Mouse (Mus musculus) CH12.LX (cell line): ENCODE data around the gene Luc7l3. TPM values are rescaled to one million over a fixed set of nuclear protein-coding genes. Genes with fewer than 3 reads are reported as not detected.

Experiments used
- DNase-seq: peaks from one replicate; pipeline ENCODE4 v3.0.0-alpha.2; 2013; ENCODE audit errors: extremely low read depth
- H3K27ac ChIP-seq: 2 replicates; pipeline ENCODE4 v1.5.1; 2012; ENCODE audit warnings: low read depth, mild to moderate bottlenecking, control low read depth, moderate library complexity; ENCODE audit not compliant: insufficient read depth
- H3K27me3 ChIP-seq: replicated peaks from 2 replicates; pipeline ENCODE3; 2012; ENCODE audit warnings: inconsistent platforms
- H3K36me3 ChIP-seq, 2 experiments: replicated peaks in 1 of 2; 2 replicates each; pipeline versions ENCODE3 to v1.6.1; 2012; ENCODE audit warnings: inconsistent platforms in 1 of 2, low read length in 1 of 2, mild to moderate bottlenecking in 1 of 2, mixed read lengths in 1 of 2, moderate library complexity in 1 of 2; ENCODE audit not compliant: control insufficient read depth in 1 of 2, insufficient read depth in 1 of 2
- H3K4me1 ChIP-seq, 2 experiments: 2 replicates each; pipeline ENCODE4 v1.6.1; 2012; ENCODE audit warnings: inconsistent platforms in 1 of 2, moderate library complexity in 1 of 2; ENCODE audit not compliant: insufficient read depth in 2 of 2, control insufficient read depth in 1 of 2
- H3K4me2 ChIP-seq: 2 replicates; pipeline ENCODE4 v1.6.1; 2012; ENCODE audit warnings: low read depth, mild to moderate bottlenecking, control low read depth; ENCODE audit not compliant: poor library complexity, insufficient read depth, severe bottlenecking
- H3K4me3 ChIP-seq, 3 experiments: fragments of 150-350 bp in 1 of 3; sonication (generic) in 1 of 3; replicated peaks in 1 of 3; 2 replicates each; pipeline versions ENCODE3 to v1.5.1; 2011 to 2012; ENCODE audit warnings: low read depth in 2 of 3, low read length in 2 of 3, mild to moderate bottlenecking in 2 of 3, moderate library complexity in 2 of 3, control low read depth in 1 of 3, improper control_type of control experiment in 1 of 3, inconsistent platforms in 1 of 3, mixed read lengths in 1 of 3; ENCODE audit not compliant: poor library complexity in 1 of 3
- H3K79me2 ChIP-seq: replicated peaks from 2 replicates; pipeline ENCODE4 v1.6.1; 2012; ENCODE audit warnings: mild to moderate bottlenecking, moderate library complexity; ENCODE audit not compliant: control insufficient read depth, poor library complexity, insufficient read depth, severe bottlenecking; ENCODE audit errors: extremely low read depth
- H3K9ac ChIP-seq: 2 replicates; pipeline ENCODE4 v1.6.1; 2012; ENCODE audit warnings: low read depth, mild to moderate bottlenecking, control low read depth, moderate library complexity; ENCODE audit not compliant: insufficient read depth
- H3K9me3 ChIP-seq: replicated peaks from 2 replicates; pipeline ENCODE3; 2012; ENCODE audit warnings: low read length, inconsistent platforms, mixed read lengths
- CHD1 ChIP-seq: IDR thresholded peaks from 2 replicates; pipeline ENCODE4 v1.6.1; 2012; ENCODE audit warnings: low read depth, low read length, improper control_type of control experiment, inconsistent platforms
- CTCF ChIP-seq, 2 experiments: IDR thresholded peaks in 1 of 2; conservative IDR thresholded peaks in 1 of 2; 2 replicates each; pipeline ENCODE4 v1.5.1; 2011 to 2012; ENCODE audit warnings: low read depth in 2 of 2, low read length in 2 of 2, improper control_type of control experiment in 1 of 2, inconsistent platforms in 1 of 2, mild to moderate bottlenecking in 1 of 2, moderate library complexity in 1 of 2
- ELF1 ChIP-seq: IDR thresholded peaks from 2 replicates; pipeline ENCODE4 v1.6.1; 2014; ENCODE audit warnings: low read depth, mild to moderate bottlenecking, inconsistent platforms, low read length, improper control_type of control experiment
- EP300 ChIP-seq: IDR thresholded peaks from 2 replicates; pipeline ENCODE4 v1.6.1; 2011; ENCODE audit warnings: low read length, improper control_type of control experiment
- GABPA ChIP-seq: IDR thresholded peaks from 2 replicates; pipeline ENCODE4 v1.6.1; 2012; ENCODE audit warnings: low read depth, low read length, improper control_type of control experiment, inconsistent platforms; ENCODE audit not compliant: insufficient replicate concordance
- HCFC1 ChIP-seq: IDR thresholded peaks from 2 replicates; pipeline ENCODE4 v1.6.1; 2012; ENCODE audit warnings: low read depth, mild to moderate bottlenecking, inconsistent platforms, low read length, improper control_type of control experiment
- JUN ChIP-seq: IDR thresholded peaks from 2 replicates; pipeline ENCODE4 v1.6.1; 2011; ENCODE audit warnings: low read depth, mild to moderate bottlenecking, low read length, improper control_type of control experiment, moderate library complexity; ENCODE audit not compliant: insufficient read depth
- JUND ChIP-seq: conservative IDR thresholded peaks from 2 replicates; pipeline ENCODE4 v1.6.1; 2011; ENCODE audit warnings: low read depth, low read length, improper control_type of control experiment
- KAT2A ChIP-seq: IDR thresholded peaks from 2 replicates; pipeline ENCODE4 v1.6.1; 2012; ENCODE audit warnings: low read length, improper control_type of control experiment, inconsistent platforms; ENCODE audit not compliant: insufficient replicate concordance
- MAX ChIP-seq: IDR thresholded peaks from 2 replicates; pipeline ENCODE4 v1.6.1; 2011; ENCODE audit warnings: low read length, improper control_type of control experiment
- MAZ ChIP-seq: IDR thresholded peaks from 2 replicates; pipeline ENCODE4 v1.6.1; 2012; ENCODE audit warnings: low read depth, mild to moderate bottlenecking, inconsistent platforms, low read length, improper control_type of control experiment, moderate library complexity
- MXI1 ChIP-seq: IDR thresholded peaks from 2 replicates; pipeline ENCODE4 v1.6.1; 2011; ENCODE audit warnings: mild to moderate bottlenecking, low read depth, low read length, improper control_type of control experiment
- PAX5 ChIP-seq: IDR thresholded peaks from 2 replicates; pipeline ENCODE4 v1.6.1; 2012; ENCODE audit warnings: low read length, inconsistent platforms, mixed read lengths
- POLR2AphosphoS2 ChIP-seq: IDR thresholded peaks from 2 replicates; pipeline ENCODE4 v1.6.1; 2011; ENCODE audit warnings: low read depth, low read length, improper control_type of control experiment
- RAD21 ChIP-seq: IDR thresholded peaks from 2 replicates; pipeline ENCODE4 v1.6.1; 2011; ENCODE audit warnings: low read depth, mild to moderate bottlenecking, low read length, improper control_type of control experiment, moderate library complexity
- SIN3A ChIP-seq: IDR thresholded peaks from 2 replicates; pipeline ENCODE4 v1.6.1; 2012; ENCODE audit warnings: low read length, improper control_type of control experiment, inconsistent platforms
- TBP ChIP-seq: conservative IDR thresholded peaks from 2 replicates; pipeline ENCODE4 v1.6.1; 2011; ENCODE audit warnings: low read depth, low read length, improper control_type of control experiment
- USF2 ChIP-seq: conservative IDR thresholded peaks from 2 replicates; pipeline ENCODE4 v1.6.1; 2011; ENCODE audit warnings: low read depth, low read length, improper control_type of control experiment
- ZC3H11A ChIP-seq: IDR thresholded peaks from 2 replicates; pipeline ENCODE4 v1.6.1; 2012; ENCODE audit warnings: low read depth, mild to moderate bottlenecking, inconsistent platforms, low read length, improper control_type of control experiment
- ZKSCAN1 ChIP-seq: IDR thresholded peaks from 2 replicates; pipeline ENCODE4 v1.6.1; 2012; ENCODE audit warnings: low read depth, inconsistent platforms, low read length, improper control_type of control experiment, borderline replicate concordance
- dilution Hi-C: fragments of 300-500 bp; cut with MboI; formaldehyde crosslinking; loops from 2 replicates; pipeline ENCODE4 v1.14.3; 2020; ENCODE audit warnings: low sequenced_read_pairs; ENCODE audit not compliant: extremely low pct_unique_long_range_greater_than_20kb, extremely low pct_ligation_motif_present
- in situ Hi-C: fragments of 300-500 bp; cut with MboI; formaldehyde crosslinking; loops from 3 replicates; pipeline ENCODE4 v1.14.3; 2019; ENCODE audit warnings: low sequenced_read_pairs, low pct_ligation_motif_present, low pct_unique_long_range_greater_than_20kb, mixed read lengths
- polyA plus RNA-seq: library from polyadenylated mRNA; unstranded; fragments of >175 nt; gene quantifications from 2 replicates; pipeline ENCODE4 v1.2.1, GENCODE M21; 2012; ENCODE audit warnings: low read depth; ENCODE audit not compliant: insufficient read length
- total RNA-seq, 2 experiments: library from RNA; depleted of rRNA; stranded (reverse); fragments of 300-350 nt in 1 of 2; fragments of >200 nt in 1 of 2; gene quantifications; 2 replicates each; pipeline ENCODE4 v1.2.3; 2012 to 2014

The Luc7l3 gene
- total and polyA plus RNA-seq, 3 experiments: 57.7 to 246 (median 69.8) TPM

- no peak overlapping the region for H3K27ac ChIP-seq
- H3K36me3 ChIP-seq: no peaks in the 10 kb centered on the region
- in situ Hi-C loops: loop anchor here (5.0 kb wide), 1 partner anchor 33 kb away; no protein-coding TSS in a partner anchor
- dilution Hi-C loops: no loop called here
- H3K9ac ChIP-seq: no peak overlapping the region
- H3K79me2 ChIP-seq: no peaks in the 10 kb centered on the region
- TF ChIP-seq RAD21 (no peak), CHD1 (no peak), PAX5 (no peak), POLR2AphosphoS2 (no peak), TBP (no peak), HCFC1 (no peak), CTCF (conservative IDR thresholded peaks at IDR 0.05 in 1 of 2, IDR thresholded peaks at IDR 0.05 in 1 of 2; ENCODE audit: low read depth in 2 of 2, low read length in 2 of 2) (no peak), EP300 (no peak), SIN3A (no peak), ZKSCAN1 (no peak), MAX (no peak), USF2 (no peak), JUN (no peak)
- H3K27me3 ChIP-seq: no peaks in the 10 kb centered on the region
- no peak overlapping the region for H3K4me3 ChIP-seq
- DNase-seq: no peak
- peaks cover 9 to 10% of the 10 kb centered on the region in 2 experiments for H3K4me1 ChIP-seq
- H3K9me3 ChIP-seq: no peaks in the 10 kb centered on the region
- no peak overlapping the region for H3K4me2 ChIP-seq
Measured at GRCm38 (mm10) chr11:94239706-94240105, 82.1 kb downstream of the Luc7l3 start.

- peaks cover 9 to 10% of the 10 kb centered on the region in 2 experiments for H3K4me1 ChIP-seq
- no peak for DNase-seq
- no peak for TF ChIP-seq JUND
- no peak for TF ChIP-seq MXI1
- TF ChIP-seq TBP: no peak
- no peak for TF ChIP-seq GABPA
- TF ChIP-seq JUN: no peak
- TF ChIP-seq MAZ: no peak
- no peak for TF ChIP-seq KAT2A
- TF ChIP-seq POLR2AphosphoS2: no peak
- no peak for TF ChIP-seq ELF1
- no peak for TF ChIP-seq PAX5
- TF ChIP-seq ZC3H11A: no peak
- no peak overlapping the region for H3K4me3 ChIP-seq
- H3K9ac ChIP-seq: no peak overlapping the region
- no peaks in the 10 kb centered on the region for H3K9me3 ChIP-seq
- H3K27me3 ChIP-seq: no peaks in the 10 kb centered on the region
- H3K4me2 ChIP-seq: no peak overlapping the region
- dilution Hi-C loops (no loop called here), in situ Hi-C loops (loop anchor here (5.0 kb wide), 1 partner anchor 34 kb away; no protein-coding TSS in a partner anchor)
- H3K79me2 ChIP-seq: no peaks in the 10 kb centered on the region
- H3K36me3 ChIP-seq: no peaks in the 10 kb centered on the region
- H3K27ac ChIP-seq: no peak overlapping the region
Measured at GRCm38 (mm10) chr11:94238786-94239185, 83.0 kb downstream of the Luc7l3 start.

Other genes starting within 250 kb of the Luc7l3 start
- gene Tob1, start 110.5 kb downstream of the Luc7l3 start, total RNA-seq (2012; rRNA removed): 8.8 and 10.6 TPM in 2 replicates
- 7.2 and 9.0 TPM in 2 replicates for gene Tob1, start 110.5 kb downstream of the Luc7l3 start, total RNA-seq (2014; rRNA removed)
- 12.5 and 14.3 TPM in 2 replicates for gene Tob1, start 110.5 kb downstream of the Luc7l3 start, polyA plus RNA-seq
- gene Wfikkn2, start 76.0 kb downstream of the Luc7l3 start, total RNA-seq (2012; rRNA removed): 0.04 and 0.08 TPM in 2 replicates
- gene Wfikkn2, start 76.0 kb downstream of the Luc7l3 start, total RNA-seq (2014; rRNA removed): 0.08 TPM in 1 of 2 replicates, not detected in the other
- gene Wfikkn2, start 76.0 kb downstream of the Luc7l3 start, polyA plus RNA-seq: 0.10 and 0.11 TPM in 2 replicates
- gene Gm21885, start 40.1 kb downstream of the Luc7l3 start, total RNA-seq (2012; rRNA removed): 0.21 and 0.55 TPM in 2 replicates
- gene Gm21885, start 40.1 kb downstream of the Luc7l3 start, total RNA-seq (2014; rRNA removed): not detected in 2 replicates
- 0.30 and 0.33 TPM in 2 replicates for gene Gm21885, start 40.1 kb downstream of the Luc7l3 start, polyA plus RNA-seq
- gene Ankrd40, start 6.0 kb upstream of the Luc7l3 start, total RNA-seq (2012; rRNA removed): 55.7 and 56.0 TPM in 2 replicates
- gene Ankrd40, start 6.0 kb upstream of the Luc7l3 start, total RNA-seq (2014; rRNA removed): 62.0 and 64.5 TPM in 2 replicates
- 97.4 and 98.8 TPM in 2 replicates for gene Ankrd40, start 6.0 kb upstream of the Luc7l3 start, polyA plus RNA-seq
- 0.08 and 0.21 TPM in 2 replicates for gene Abcc3, start 71.0 kb upstream of the Luc7l3 start, total RNA-seq (2012; rRNA removed)
- 0.15 and 0.40 TPM in 2 replicates for gene Abcc3, start 71.0 kb upstream of the Luc7l3 start, total RNA-seq (2014; rRNA removed)
- 0.46 and 0.66 TPM in 2 replicates for gene Abcc3, start 71.0 kb upstream of the Luc7l3 start, polyA plus RNA-seq
- 0.59 and 1.7 TPM in 2 replicates for gene Cacna1g, start 152.2 kb upstream of the Luc7l3 start, total RNA-seq (2012; rRNA removed)
- gene Cacna1g, start 152.2 kb upstream of the Luc7l3 start, total RNA-seq (2014; rRNA removed): 0.97 and 2.4 TPM in 2 replicates
- gene Cacna1g, start 152.2 kb upstream of the Luc7l3 start, polyA plus RNA-seq: 3.7 and 4.1 TPM in 2 replicates
- not detected in 2 replicates for gene Spata20, start 164.2 kb upstream of the Luc7l3 start, total RNA-seq (2012; rRNA removed)
- gene Spata20, start 164.2 kb upstream of the Luc7l3 start, total RNA-seq (2014; rRNA removed): not detected in 2 replicates
- gene Spata20, start 164.2 kb upstream of the Luc7l3 start, polyA plus RNA-seq: not detected in 2 replicates
- 0.04 TPM in 1 of 2 replicates, not detected in the other for gene Epn3, start 178.0 kb upstream of the Luc7l3 start, total RNA-seq (2012; rRNA removed)
- gene Epn3, start 178.0 kb upstream of the Luc7l3 start, total RNA-seq (2014; rRNA removed): 0.05 TPM in 1 of 2 replicates, not detected in the other
- gene Epn3, start 178.0 kb upstream of the Luc7l3 start, polyA plus RNA-seq: 0.11 and 0.19 TPM in 2 replicates
- gene Mycbpap, start 199.8 kb upstream of the Luc7l3 start, total RNA-seq (2012; rRNA removed): 1.3 and 3.1 TPM in 2 replicates
- gene Mycbpap, start 199.8 kb upstream of the Luc7l3 start, total RNA-seq (2014; rRNA removed): 0.08 and 0.43 TPM in 2 replicates
- gene Mycbpap, start 199.8 kb upstream of the Luc7l3 start, polyA plus RNA-seq: 0.98 and 1.1 TPM in 2 replicates
- gene Rsad1, start 227.3 kb upstream of the Luc7l3 start, total RNA-seq (2012; rRNA removed): 6.0 and 7.3 TPM in 2 replicates
- 7.2 and 9.3 TPM in 2 replicates for gene Rsad1, start 227.3 kb upstream of the Luc7l3 start, total RNA-seq (2014; rRNA removed)
- 8.6 and 9.2 TPM in 2 replicates for gene Rsad1, start 227.3 kb upstream of the Luc7l3 start, polyA plus RNA-seq
- 0.13 and 0.17 TPM in 2 replicates for gene Chad, start 243.1 kb upstream of the Luc7l3 start, total RNA-seq (2012; rRNA removed)
- gene Chad, start 243.1 kb upstream of the Luc7l3 start, total RNA-seq (2014; rRNA removed): not detected in 2 replicates
- gene Chad, start 243.1 kb upstream of the Luc7l3 start, polyA plus RNA-seq: 0.41 and 0.53 TPM in 2 replicates